Mouse (Mus musculus): ENCODE results near the gene Lypd6b. TPM values are rescaled to one million over a fixed set of nuclear protein-coding genes. Genes with fewer than 3 reads are reported as not detected.

Lypd6b gene
- total RNA-seq, 2 experiments from 2014 or later: 0.50 to 0.54 TPM

GRCm38 (mm10) chr2:49817151-49817550, 29.7 kb downstream of the Lypd6b start:
- no peak for DNase-seq (ENCODE audit: low spot score in 2 of 2)

GRCm38 (mm10) chr2:49818126-49818525, 30.6 kb downstream of the Lypd6b start:
- DNase-seq (ENCODE audit: low spot score in 2 of 2): no peak

- no peak for DNase-seq (ENCODE audit: low spot score in 2 of 2)
Measured at GRCm38 (mm10) chr2:49822312-49822711, 34.8 kb downstream of the Lypd6b start.

GRCm38 (mm10) chr2:49825588-49825987, 38.1 kb downstream of the Lypd6b start:
- DNase-seq (ENCODE audit: low spot score in 2 of 2): no peak

GRCm38 (mm10) chr2:49827756-49828155, 40.3 kb downstream of the Lypd6b start:
- DNase-seq (ENCODE audit: low spot score in 2 of 2): no peak

GRCm38 (mm10) chr2:49830369-49830768, 42.9 kb downstream of the Lypd6b start:
- no peak for DNase-seq (ENCODE audit: low spot score in 2 of 2)

- no peak for DNase-seq (ENCODE audit: low spot score in 2 of 2)
Measured at GRCm38 (mm10) chr2:49832277-49832803, 44.9 kb downstream of the Lypd6b start.

- DNase-seq (ENCODE audit: low spot score in 2 of 2): no peak
Measured at GRCm38 (mm10) chr2:49837454-49838059, 50.1 kb downstream of the Lypd6b start.

- no peak for DNase-seq (ENCODE audit: low spot score in 2 of 2)
Measured at GRCm38 (mm10) chr2:49838611-49839010, 51.1 kb downstream of the Lypd6b start.

- DNase-seq (ENCODE audit: low spot score in 2 of 2): peak in 1 of 2 experiments; percentile 23
Measured at GRCm38 (mm10) chr2:49840573-49840972, 53.1 kb downstream of the Lypd6b start.

GRCm38 (mm10) chr2:49841089-49841488, 53.6 kb downstream of the Lypd6b start:
- DNase-seq (ENCODE audit: low spot score in 2 of 2): no peak

- DNase-seq (ENCODE audit: low spot score in 2 of 2): no peak
Measured at GRCm38 (mm10) chr2:49845104-49845503, 57.6 kb downstream of the Lypd6b start.

GRCm38 (mm10) chr2:49846097-49846496, 58.6 kb downstream of the Lypd6b start:
- no peak for DNase-seq (ENCODE audit: low spot score in 2 of 2)

GRCm38 (mm10) chr2:49846880-49847279, 59.4 kb downstream of the Lypd6b start:
- DNase-seq (ENCODE audit: low spot score in 2 of 2): no peak

GRCm38 (mm10) chr2:49847831-49848230, 60.3 kb downstream of the Lypd6b start:
- no peak for DNase-seq (ENCODE audit: low spot score in 2 of 2)

GRCm38 (mm10) chr2:49849771-49850170, 62.3 kb downstream of the Lypd6b start:
- no peak for DNase-seq (ENCODE audit: low spot score in 2 of 2)

- no peak for DNase-seq (ENCODE audit: low spot score in 2 of 2)
Measured at GRCm38 (mm10) chr2:49851977-49852376, 64.5 kb downstream of the Lypd6b start.

- DNase-seq (ENCODE audit: low spot score in 2 of 2): peak in 1 of 2 experiments; percentile 29
Measured at GRCm38 (mm10) chr2:49856161-49856564, 68.7 kb downstream of the Lypd6b start.

- no peak for DNase-seq (ENCODE audit: low spot score in 2 of 2)
Measured at GRCm38 (mm10) chr2:49856584-49856983, 69.1 kb downstream of the Lypd6b start.

- no peak for DNase-seq (ENCODE audit: low spot score in 2 of 2)
Measured at GRCm38 (mm10) chr2:49860219-49860962, 72.9 kb downstream of the Lypd6b start.

GRCm38 (mm10) chr2:49860969-49861592, 73.6 kb downstream of the Lypd6b start:
- DNase-seq (ENCODE audit: low spot score in 2 of 2): no peak

- no peak for DNase-seq (ENCODE audit: low spot score in 2 of 2)
Measured at GRCm38 (mm10) chr2:49861658-49862057, 74.2 kb downstream of the Lypd6b start.
